Mouse (Mus musculus) right cerebral cortex, postnatal 14 days (tissue): ENCODE measurements around the gene Ephb1.
A peak's percentile ranks its signal among the peaks of the same experiment; 100 is the strongest.

Experiments
- DNase-seq: peaks from one replicate; pipeline ENCODE4 v3.0.0; 2022

Gene Ephb1

GRCm38 (mm10) chr9:101956228-101956627 is 398.3 kb downstream of the Ephb1 start:
- DNase-seq: no peak

DNA sequence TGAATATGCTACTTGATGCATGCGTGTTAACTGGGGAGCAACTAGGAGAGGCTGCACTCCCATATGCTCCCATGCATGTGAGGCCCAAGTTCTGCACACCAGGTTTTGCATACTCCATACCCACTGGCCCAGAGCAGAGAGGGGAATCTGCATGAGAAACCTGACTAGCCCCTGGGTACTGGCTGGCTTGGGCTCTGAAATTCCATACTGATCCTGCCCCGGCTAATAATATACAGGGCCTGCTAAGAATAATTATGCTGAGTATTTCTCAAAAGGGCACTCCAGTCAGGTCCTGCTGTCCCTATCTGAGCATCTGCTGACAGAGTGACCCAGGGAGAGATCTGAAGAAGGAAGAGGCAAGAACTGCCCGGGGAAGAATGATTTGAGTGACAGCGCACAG is 400.0 kb downstream of the Ephb1 start:
- DNase-seq: no peak

GRCm38 (mm10) chr9:101950101-101950500 is 404.4 kb downstream of the Ephb1 start:
- no peak for DNase-seq

DNA sequence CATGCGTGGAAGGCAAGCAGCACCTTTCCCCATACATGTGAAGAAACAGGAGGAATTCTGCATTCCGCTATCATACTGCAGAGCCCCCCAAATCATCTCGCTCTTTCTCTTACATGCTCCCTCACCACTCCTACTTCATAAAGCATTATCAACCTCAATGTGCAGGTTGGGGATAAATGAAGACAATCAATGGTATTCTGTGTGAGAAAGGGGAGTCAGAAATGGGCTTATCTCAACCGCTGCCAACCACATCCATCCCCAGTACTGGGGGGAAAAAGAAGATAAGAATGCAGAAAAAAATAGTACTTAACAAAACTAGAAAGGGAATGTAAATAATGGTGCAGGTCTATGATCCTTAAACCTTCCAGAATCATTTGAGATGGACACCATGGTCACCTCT is 408.7 kb downstream of the Ephb1 start:
- no peak for DNase-seq

DNA sequence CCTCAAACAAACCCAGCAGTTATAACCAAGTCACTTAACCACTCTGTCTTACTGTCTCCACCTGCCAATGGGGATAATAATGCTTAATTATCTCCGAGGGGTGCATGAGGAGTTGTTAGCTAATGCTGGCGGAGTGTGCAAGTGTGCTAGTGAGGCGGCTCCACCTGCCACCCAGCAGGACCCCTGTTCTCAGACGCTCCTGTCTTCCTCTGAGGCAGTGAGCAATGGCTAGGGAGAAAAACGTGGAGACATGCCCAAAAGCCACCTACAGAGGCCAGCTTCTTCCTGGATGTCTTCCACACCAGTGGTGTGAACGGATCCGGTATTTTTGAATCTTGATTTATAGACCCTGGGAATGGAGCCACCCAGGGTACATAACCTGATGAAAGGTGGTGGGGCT is 409.2 kb downstream of the Ephb1 start:
- DNase-seq: no peak

GRCm38 (mm10) chr9:101942058-101942669 is 412.3 kb downstream of the Ephb1 start:
- no peak for DNase-seq

DNA sequence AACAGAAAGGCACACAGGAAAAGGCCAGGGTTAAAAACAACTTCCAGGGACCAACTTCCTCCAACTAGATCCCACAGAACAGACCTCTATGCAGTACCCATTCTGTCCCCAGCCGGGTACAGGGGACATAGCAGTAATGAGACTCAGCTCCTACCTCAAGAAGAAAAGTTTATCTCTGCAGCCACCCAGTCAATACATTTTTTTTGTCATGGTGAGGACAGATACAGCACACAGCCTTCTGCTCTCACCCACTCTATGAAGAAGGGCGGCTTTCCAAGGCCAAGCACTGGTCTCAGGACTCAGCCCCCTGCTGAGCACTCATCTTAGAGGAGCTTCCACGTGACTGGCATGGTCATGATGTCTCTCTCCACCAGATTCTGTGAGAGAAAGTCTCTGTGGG is 414.3 kb downstream of the Ephb1 start:
- DNase-seq: no peak

- no peak for DNase-seq
Observed at GRCm38 (mm10) chr9:101939006-101939405, 415.5 kb downstream of the Ephb1 start.

DNA sequence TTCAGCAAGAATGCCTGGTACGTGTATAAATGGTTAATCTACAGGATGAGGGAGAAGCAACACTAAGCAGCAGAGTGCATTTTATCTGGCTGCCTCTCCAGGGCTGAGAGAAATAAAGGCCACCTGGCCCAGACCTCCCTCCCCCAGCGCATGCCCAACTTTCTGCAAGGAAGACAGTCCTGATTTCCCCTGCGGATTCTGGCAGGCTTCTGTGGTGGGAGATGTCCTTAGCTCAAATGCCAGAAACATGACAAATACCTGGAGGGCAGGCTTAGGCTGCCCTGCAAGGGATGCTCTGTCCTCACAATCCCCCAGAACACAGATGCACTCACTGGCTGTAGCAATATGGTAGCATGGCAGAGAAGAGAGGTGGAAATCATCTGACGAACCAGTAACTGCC is 416.4 kb downstream of the Ephb1 start:
- DNase-seq: no peak

GRCm38 (mm10) chr9:101934887-101935286 is 419.6 kb downstream of the Ephb1 start:
- no peak for DNase-seq

DNA sequence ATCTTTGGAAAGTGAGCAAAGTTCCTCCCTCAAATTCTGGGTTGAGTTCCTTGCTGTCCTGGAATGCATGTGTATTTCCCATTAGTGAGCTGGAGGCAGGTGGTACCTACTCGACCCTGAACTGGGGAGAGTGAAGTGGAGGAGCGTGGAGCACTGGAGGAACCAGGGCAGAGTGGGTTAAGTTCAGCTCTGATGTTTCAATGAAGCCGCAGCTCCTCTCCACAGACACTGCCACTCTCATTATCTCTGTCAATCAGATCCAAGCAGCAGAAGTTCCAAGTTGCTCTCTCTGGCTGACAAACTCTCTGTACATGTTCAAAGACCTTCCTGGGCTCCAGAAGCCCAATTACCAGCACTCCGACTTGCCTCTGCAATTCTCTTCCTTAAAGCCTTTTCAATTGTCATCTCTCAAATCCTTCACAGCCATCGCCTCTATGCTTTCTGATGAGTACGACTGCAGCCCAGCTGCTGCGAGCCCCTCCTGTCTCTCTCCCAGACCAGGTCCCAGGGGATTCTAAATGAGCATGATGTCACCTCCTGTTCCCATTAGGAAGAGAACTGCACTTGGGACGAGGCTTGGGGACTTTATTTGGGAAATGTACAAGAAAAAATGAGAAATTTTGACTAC is 420.4 kb downstream of the Ephb1 start:
- no peak for DNase-seq

DNA sequence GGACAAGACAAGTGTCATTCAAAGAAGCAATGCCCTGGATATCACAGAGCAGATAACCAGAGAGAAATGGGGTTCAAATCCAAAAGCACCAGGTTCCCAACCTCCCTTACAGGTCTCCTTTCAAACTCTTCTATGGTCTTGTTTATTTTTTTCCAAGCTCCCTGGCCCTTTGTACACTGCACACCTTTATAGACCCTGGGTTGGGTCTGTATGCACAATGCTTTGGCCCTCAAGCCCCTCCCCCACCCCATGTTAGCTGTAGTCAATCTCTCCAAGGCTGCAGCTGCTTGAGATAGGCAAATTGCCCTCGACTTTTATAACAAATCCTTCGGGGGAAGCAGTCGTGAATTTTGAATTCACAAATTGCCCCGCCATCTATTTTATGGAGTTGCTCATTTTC is 429.7 kb downstream of the Ephb1 start:
- DNase-seq: no peak

DNA sequence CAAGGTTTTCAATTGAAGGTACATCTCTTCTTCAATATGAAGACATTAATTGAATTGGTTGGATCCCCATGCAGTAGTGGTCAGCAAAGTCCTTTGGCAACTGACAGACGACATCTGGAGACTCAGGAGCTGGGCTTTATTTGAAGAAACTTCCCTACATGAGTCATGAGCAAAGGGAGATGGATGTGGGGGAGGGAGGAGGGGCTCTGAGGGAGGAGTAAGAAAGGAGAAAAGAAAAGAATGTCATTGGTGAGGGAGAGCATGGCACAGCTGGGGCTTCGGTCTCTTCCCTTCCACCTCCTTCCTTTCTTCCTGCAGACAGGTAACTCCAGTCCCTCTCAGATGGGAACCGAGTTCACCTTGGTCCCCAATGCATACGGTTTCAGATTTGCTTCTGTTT is 431.6 kb downstream of the Ephb1 start:
- no peak for DNase-seq

DNA sequence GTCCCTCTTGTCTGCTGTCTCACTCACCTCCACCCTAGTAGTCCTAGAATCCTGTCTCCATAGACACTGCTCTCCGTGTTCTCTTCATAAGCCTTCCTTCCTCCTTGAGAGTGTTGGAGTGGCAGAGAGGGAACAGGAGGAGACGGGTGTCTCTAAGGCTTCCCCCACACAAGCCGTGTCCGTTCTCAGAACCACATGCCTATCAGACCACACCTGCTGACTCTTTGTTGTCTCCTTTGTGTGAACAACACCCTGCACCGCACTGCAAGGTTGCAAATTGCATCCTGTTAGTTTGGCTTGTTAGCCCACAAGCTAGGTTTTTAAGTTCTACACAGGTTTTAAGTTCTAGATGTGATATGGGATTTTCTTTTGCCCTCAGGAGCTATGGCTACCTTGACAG is 435.2 kb downstream of the Ephb1 start:
- no peak for DNase-seq

DNA sequence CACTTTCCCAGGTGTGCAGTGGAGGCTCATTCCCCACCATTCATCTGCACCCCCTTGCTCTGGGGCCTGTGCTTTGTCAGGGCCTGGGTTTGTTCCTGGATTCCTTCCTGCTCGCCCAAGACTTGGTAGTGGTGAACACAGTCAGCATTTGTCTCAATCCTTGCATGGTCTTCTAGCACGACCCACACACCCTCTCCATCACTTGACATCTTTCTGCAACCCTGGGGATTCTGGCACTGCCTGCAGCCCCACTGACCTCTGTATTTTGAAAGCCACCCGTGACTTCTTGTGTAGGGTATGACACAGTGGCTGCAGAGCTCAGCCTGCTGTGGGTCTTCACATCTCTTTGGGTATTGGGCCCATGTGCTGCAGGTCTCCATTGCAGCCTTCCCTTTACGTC is 435.7 kb downstream of the Ephb1 start:
- DNase-seq: no peak

- no peak for DNase-seq
Observed at GRCm38 (mm10) chr9:101915082-101915481, 439.4 kb downstream of the Ephb1 start.

DNA sequence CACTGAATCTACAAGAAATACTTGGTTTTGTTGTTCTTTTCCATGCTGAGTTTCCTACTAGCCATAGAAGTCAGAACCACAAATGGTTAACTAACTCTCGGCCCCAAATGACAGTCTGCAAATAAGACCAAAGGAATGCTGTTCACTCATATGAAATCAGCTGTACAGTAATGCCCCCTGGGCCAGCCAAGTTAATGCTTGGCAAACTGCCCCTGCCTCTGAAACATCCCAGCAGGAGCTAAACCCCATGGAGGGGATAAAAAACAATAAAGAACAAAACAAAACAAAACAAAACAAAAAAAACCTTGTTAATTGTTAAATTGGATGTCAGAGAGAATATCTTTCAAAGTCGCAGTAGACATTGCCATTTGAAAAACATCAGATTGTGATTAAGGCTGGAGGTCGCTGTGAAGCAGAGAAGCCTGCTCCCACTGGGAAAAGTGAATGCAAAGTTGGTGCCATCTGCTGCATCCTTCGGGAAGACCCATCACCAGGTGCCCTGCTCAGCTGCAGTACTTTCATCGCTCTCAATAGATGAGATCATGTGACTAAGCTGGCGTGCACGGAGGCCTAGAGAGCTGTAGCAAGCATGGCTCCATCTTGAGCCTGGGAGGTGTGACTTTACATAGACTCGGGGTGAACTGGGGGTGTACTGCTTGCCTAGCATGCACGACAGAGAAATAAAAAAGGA is 443.2 kb downstream of the Ephb1 start:
- peak; percentile 32 for DNase-seq

DNA sequence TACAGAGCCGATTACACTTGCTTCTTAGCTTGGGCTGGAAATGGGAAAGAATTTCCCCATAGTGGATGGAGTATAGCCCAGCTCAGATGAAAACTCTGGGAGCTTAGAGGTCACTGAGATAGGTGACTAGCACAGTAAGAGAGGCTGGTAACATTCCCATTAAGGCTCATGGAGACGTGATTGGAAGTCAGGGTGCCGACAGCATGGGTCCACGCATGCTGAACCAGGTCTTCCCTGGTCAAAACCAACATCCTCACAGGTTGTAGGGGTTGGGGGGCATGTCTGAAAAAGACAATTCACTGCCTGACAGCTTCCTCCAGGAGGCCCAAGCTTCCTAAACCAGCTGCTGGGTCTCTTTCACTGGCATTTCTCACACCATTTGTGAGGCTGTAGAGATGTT is 445.0 kb downstream of the Ephb1 start:
- no peak for DNase-seq

- DNase-seq: no peak
Observed at GRCm38 (mm10) chr9:101908849-101909248, 445.6 kb downstream of the Ephb1 start.

DNA sequence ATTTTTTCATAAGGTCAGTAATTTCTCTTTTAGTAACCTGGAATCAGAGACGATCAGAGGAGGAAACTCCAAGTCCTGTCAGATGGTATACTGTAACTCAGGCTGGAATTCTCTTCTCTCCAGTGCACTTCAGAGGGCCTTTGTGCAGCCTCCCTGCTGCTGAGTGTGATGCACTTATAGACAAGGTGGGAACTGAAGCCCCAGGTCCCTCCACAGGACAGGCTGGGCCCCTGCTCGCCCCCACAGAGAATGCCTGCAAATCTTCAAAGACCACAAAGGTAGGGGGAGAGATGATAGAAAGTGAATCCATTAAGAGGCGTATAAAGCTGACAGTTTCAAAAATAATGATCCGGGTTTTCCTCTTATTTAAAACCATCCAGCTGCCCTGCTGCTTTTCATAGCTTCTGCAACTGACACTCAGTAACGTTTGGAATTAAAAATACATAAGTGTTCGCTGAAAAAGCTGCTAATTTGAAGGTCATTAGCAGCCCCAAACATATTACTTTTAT is 446.7 kb downstream of the Ephb1 start:
- no peak for DNase-seq

GRCm38 (mm10) chr9:101903406-101903805 is 451.1 kb downstream of the Ephb1 start:
- no peak for DNase-seq

DNA sequence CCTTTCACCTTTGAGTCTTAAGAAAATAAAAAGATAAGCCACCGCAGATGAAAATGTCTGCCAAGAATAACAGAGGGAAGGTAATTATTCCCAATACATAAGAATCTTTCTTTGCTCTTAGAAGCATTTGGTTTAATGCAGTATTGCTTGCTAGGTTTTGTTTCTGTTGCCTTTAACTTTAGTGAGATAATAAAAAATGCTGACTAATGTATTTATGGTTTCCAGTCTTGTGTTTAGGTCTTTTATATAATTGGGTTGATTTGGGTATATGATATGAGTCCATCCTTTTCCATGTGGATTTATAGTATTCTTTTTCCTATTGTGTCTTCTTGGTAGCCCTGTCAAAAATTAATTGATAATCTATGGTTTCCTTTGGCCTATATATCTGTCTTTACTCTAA is 456.6 kb downstream of the Ephb1 start:
- no peak for DNase-seq

- DNase-seq: no peak
Observed at GRCm38 (mm10) chr9:101883295-101883694, 471.2 kb downstream of the Ephb1 start.
